Mouse (Mus musculus) thymus, postnatal 25 days (tissue): ENCODE results near the gene Hist1h4j.

Experiments used
- DNase-seq: peaks from one replicate; pipeline ENCODE4 v3.0.0; 2022

Gene Hist1h4j

DNA sequence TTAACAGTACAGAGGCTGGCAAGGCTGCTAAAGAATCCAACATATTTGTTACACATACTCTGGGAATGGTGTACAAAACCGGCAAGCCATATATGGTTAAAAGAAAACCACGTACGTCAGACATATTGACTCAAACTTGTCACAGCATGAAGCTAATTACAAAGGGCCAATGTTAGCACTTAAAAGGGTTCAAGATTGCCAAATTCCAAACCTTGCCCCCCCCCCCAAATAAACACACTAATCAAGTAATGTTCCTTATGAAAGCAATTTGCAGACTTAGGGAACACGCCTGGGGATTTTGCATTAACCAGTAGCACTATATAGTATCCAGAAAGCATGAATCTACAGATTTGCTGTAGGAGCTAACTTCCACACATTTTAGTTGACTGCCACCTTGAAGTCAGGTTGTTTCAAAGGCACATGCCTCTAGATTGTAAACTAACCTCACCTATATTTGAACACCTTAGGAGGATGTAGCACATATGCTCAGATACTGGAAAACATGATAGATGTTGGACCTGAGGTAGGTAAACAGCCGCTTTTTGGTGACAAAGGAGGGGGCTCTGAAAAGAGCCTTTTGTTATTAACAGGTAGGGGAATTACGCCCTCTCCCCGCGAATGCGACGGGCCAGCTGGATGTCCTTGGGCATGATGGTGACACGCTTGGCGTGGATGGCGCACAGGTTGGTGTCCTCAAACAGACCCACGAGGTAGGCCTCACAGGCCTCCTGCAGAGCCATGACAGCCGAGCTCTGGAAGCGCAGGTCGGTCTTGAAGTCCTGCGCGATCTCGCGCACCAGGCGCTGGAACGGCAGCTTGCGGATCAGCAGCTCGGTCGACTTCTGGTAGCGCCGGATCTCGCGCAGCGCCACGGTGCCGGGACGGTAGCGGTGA lies 47.7 kb downstream of the Hist1h4j start:
- peak; percentile 56 for DNase-seq

DNA sequence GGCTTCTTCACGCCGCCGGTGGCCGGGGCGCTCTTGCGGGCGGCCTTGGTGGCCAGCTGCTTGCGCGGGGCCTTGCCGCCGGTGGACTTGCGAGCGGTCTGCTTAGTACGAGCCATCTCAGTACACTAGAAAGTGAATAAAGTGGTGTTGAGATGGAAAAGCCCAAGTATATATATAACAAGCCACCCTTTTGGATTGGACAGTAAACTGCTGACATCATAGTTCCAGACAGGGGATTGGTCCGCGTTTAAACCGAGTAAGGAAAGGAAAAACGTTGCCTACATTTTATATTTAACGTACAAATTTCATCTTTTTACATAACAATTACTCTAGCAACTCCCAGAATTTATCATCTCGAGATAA lies 48.4 kb downstream of the Hist1h4j start, which contains the start of gene Hist1h3i:
Hist1h3i (minus strand) TSS at position 116 of the 363 bp plus-strand sequence.
- DNase-seq: peak; percentile 70

DNA sequence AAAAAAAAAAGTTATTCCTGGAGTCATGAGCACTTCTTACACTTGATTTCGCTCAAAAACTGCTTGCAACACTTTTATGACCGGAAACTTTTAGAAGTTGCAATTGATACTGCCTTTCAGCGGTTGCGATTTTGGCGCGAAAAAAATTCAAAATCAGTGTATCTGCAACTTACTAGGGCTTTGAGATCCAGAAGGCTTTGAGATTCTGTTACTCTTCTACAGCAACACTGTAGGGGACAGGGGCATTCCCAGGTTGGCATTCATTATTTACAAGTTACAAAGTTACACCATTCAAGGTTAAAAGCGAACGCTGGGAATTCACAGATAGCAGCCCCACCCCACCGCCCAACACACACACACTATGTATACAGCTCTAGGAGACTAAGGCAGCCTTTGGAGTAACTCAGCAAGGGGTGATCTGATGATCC lies 48.9 kb downstream of the Hist1h4j start:
- DNase-seq: peak; percentile 52

DNA sequence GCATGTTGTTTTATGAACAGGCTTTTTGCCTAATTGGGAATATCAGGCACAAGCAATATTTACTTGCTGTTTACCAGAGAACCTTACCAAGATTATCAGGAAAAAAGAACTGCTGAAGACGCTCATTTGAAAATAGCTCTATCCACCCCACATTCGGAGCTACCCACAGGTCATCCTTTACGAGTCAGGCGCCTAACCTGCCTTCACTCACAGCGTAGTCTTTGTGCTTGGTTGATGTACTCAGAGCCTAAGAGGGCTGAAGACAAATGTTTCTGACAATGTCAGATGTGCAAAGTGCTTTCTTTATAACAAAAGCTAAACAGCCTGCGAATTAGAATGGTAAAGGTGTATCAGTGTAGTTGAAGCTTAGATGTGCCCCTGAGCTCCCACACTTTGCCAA lies 49.4 kb downstream of the Hist1h4j start:
- DNase-seq: peak; percentile 9
